Comparison of ENCODE assay signal across 9 mouse cellular contexts in genomic region chr13:56475363-56475762, GRCm38 (mm10). TPM values are rescaled to one million over a fixed set of nuclear protein-coding genes. Genes with fewer than 3 reads are reported as not detected.
A peak's percentile ranks its signal among the peaks of the same experiment; 100 is the strongest.
DNase-seq lines count a peak whose midpoint lies in the region; ATAC-seq and TF ChIP-seq lines count a peak whose summit lies in the region.
"Had no signal": no experiment of that assay in that cellular context is flagged by ENCODE, and none has a peak within 500 bp of the region (broad histone marks: within the 10 kb centered on the region; RNA-seq: fewer than 3 reads in every experiment).

No protein-coding gene starts in this region.

- H3K4me1 ChIP-seq in spleen, adult 2 months (ENCODE audit: control insufficient read depth, insufficient read depth, insufficient read length) = no peaks in the 10 kb centered on the region
- no peaks in the 10 kb centered on the region for H3K4me1 ChIP-seq in forebrain, embryonic 14.5 days (ENCODE audit: control insufficient read depth, insufficient read depth, low read length)
- H3K4me1 ChIP-seq in liver, postnatal 0 days (ENCODE audit: insufficient read depth) = peaks cover 2% of the 10 kb centered on the region; the same call in 1 of the 2 replicates
- peaks cover 10% of the 10 kb centered on the region for H3K4me1 ChIP-seq in neural tube, embryonic 15.5 days

- no peak overlapping the region for H3K9ac ChIP-seq in forebrain, embryonic 14.5 days (ENCODE audit: low read length)
- no peak overlapping the region for H3K9ac ChIP-seq in liver, postnatal 0 days (replicated peaks)
- no peak overlapping the region for H3K9ac ChIP-seq in neural tube, embryonic 15.5 days (replicated peaks)

- no peaks in the 10 kb centered on the region for H3K36me3 ChIP-seq in spleen, adult 2 months (ENCODE audit: control insufficient read depth, insufficient read depth, low read length)
- H3K36me3 ChIP-seq in forebrain, embryonic 14.5 days (ENCODE audit: control insufficient read depth, insufficient read depth, low read length) = no peaks in the 10 kb centered on the region
- no peaks in the 10 kb centered on the region for H3K36me3 ChIP-seq in liver, postnatal 0 days (replicated peaks; ENCODE audit: insufficient read depth, low read length)
- no peaks in the 10 kb centered on the region for H3K36me3 ChIP-seq in neural tube, embryonic 15.5 days

- H3K4me3 ChIP-seq in spleen, adult 2 months (ENCODE audit: extremely low read depth, insufficient read depth, insufficient read length) = no peak overlapping the region
- H3K4me3 ChIP-seq in forebrain, embryonic 14.5 days (ENCODE audit: low read depth, low read length) = no peak overlapping the region
- H3K4me3 ChIP-seq in liver, postnatal 0 days (ENCODE audit: low read depth, low read length) = no peak overlapping the region
- no peak overlapping the region for H3K4me3 ChIP-seq in neural tube, embryonic 15.5 days (replicated peaks)

- ATAC-seq in forebrain, embryonic 14.5 days = 0 out of 2 replicates have a peak, but pooled peaks have one; percentile 46
- peak; percentile 43 for ATAC-seq in liver, postnatal 0 days
- ATAC-seq in neural tube, embryonic 15.5 days (ENCODE audit: low FRiP score) = peak; percentile 57

- DNase-seq in spleen, adult 2 months (ENCODE audit: low read depth in 1 of 2, low spot score in 2 of 2) = peak in 1 of 2 experiments; percentile 36
- DNase-seq in spleen, adult 12 weeks (ENCODE audit: low spot score) = no peak
- peak; percentile 45 to 54 for DNase-seq in adrenal gland, postnatal 36 days
- peak; percentile 81 for DNase-seq in forebrain, embryonic 14.5 days (ENCODE audit: low spot score)
- DNase-seq in kidney, adult 11 months = peak; percentile 51
- no peak for DNase-seq in liver, postnatal 0 days
- DNase-seq in ovary, postnatal 36 days (ENCODE audit: low spot score) = no peak

- no peak overlapping the region for H3K27ac ChIP-seq in spleen, adult 2 months (ENCODE audit: insufficient read depth, low read length)
- no peak overlapping the region for H3K27ac ChIP-seq in forebrain, embryonic 14.5 days (ENCODE audit: low read depth, low read length)
- H3K27ac ChIP-seq in liver, postnatal 0 days (ENCODE audit: low read depth) = no peak overlapping the region
- H3K27ac ChIP-seq in neural tube, embryonic 15.5 days (replicated peaks) = no peak overlapping the region

- no peak for TF ChIP-seq POLR2A in spleen, adult 2 months (IDR thresholded peaks at IDR 0.05; ENCODE audit: low read depth, low read length)

- TF ChIP-seq EP300 in liver, postnatal 0 days (IDR thresholded peaks at IDR 0.05; ENCODE audit: low read depth) = no peak

- H3K27me3 ChIP-seq in spleen, adult 2 months (ENCODE audit: control insufficient read depth, insufficient read depth, low read length) = no peaks in the 10 kb centered on the region
- H3K27me3 ChIP-seq in forebrain, embryonic 14.5 days (replicated peaks; ENCODE audit: control insufficient read depth, insufficient read depth, low read length) = no peaks in the 10 kb centered on the region
- no peaks in the 10 kb centered on the region for H3K27me3 ChIP-seq in liver, postnatal 0 days (ENCODE audit: insufficient read depth, low read length)
- H3K27me3 ChIP-seq in neural tube, embryonic 15.5 days (replicated peaks) = no peaks in the 10 kb centered on the region

- 26% methylated on average over 4 of the region's 4 CpGs for WGBS in spleen, adult 2 months
- 29% methylated on average over 4 of the region's 4 CpGs for WGBS in forebrain, embryonic 14.5 days
- WGBS in liver, postnatal 0 days (ENCODE audit: insufficient replicate concordance) = 26% methylated on average over 4 of the region's 4 CpGs
- 36% methylated on average over 4 of the region's 4 CpGs for WGBS in neural tube, embryonic 15.5 days

- no peaks in the 10 kb centered on the region for H3K9me3 ChIP-seq in forebrain, embryonic 14.5 days (replicated peaks; ENCODE audit: control insufficient read depth, low read length)
- H3K9me3 ChIP-seq in liver, postnatal 0 days (ENCODE audit: low read length) = no peaks in the 10 kb centered on the region
- H3K9me3 ChIP-seq in neural tube, embryonic 15.5 days (replicated peaks) = no peaks in the 10 kb centered on the region

- no peak overlapping the region for H3K4me2 ChIP-seq in forebrain, embryonic 14.5 days (ENCODE audit: low read length)
- H3K4me2 ChIP-seq in liver, postnatal 0 days (ENCODE audit: low read depth, low read length) = no peak overlapping the region
- H3K4me2 ChIP-seq in neural tube, embryonic 15.5 days = no peak overlapping the region

- TF ChIP-seq CTCF in spleen, adult 2 months (IDR thresholded peaks at IDR 0.05; ENCODE audit: extremely low read depth, insufficient read depth, insufficient read length, insufficient replicate concordance) = peak; percentile 64; the same call in 1 of the 2 replicates
- TF ChIP-seq CTCF in liver, postnatal 0 days (IDR thresholded peaks at IDR 0.05; ENCODE audit: low read depth) = peak; percentile 84

RNA-seq across cellular contexts. Expression of gene Il9, which starts 6.7 kb away (rescaled TPM):
- polyA plus RNA-seq in spleen, adult 2 months (2012; rRNA removed) = not detected in 2 replicates
- not detected for total RNA-seq in adrenal gland, postnatal 36 days (2021)
- not detected in 2 replicates for polyA plus RNA-seq in forebrain, embryonic 14.5 days (2014; fragmentation: Nextera tagmentation; extraction: Ambion mirVana)
- polyA plus RNA-seq in liver, postnatal 0 days (2015; fragmentation: Nextera tagmentation; extraction: Ambion mirVana) = not detected in 2 replicates
- polyA plus RNA-seq in neural tube, embryonic 15.5 days (2015; fragmentation: Nextera tagmentation; extraction: Ambion mirVana) = not detected in 2 replicates
- polyA plus RNA-seq: heart, embryonic 14.5 days had no signal

RNA-seq across cellular contexts. Expression of gene Slc25a48, which starts 37.2 kb away (rescaled TPM):
- 0.02 TPM in 2 replicates for polyA plus RNA-seq in spleen, adult 2 months (2012; rRNA removed)
- total RNA-seq in adrenal gland, postnatal 36 days (2021) = 1 to 10 TPM; 2.3 to 2.8 TPM
- 0.06 TPM in 2 replicates for polyA plus RNA-seq in forebrain, embryonic 14.5 days (2014; fragmentation: Nextera tagmentation; extraction: Ambion mirVana)
- 1.5 and 1.6 TPM in 2 replicates for polyA plus RNA-seq in liver, postnatal 0 days (2015; fragmentation: Nextera tagmentation; extraction: Ambion mirVana)
- polyA plus RNA-seq in neural tube, embryonic 15.5 days (2015; fragmentation: Nextera tagmentation; extraction: Ambion mirVana) = 0.05 and 0.06 TPM in 2 replicates
- polyA plus RNA-seq: heart, embryonic 14.5 days had no signal

RNA-seq across cellular contexts. Expression of gene Fbxl21, which starts 46.9 kb away (rescaled TPM):
- 0.26 and 0.41 TPM in 2 replicates for polyA plus RNA-seq in spleen, adult 2 months (2012; rRNA removed)
- total RNA-seq in adrenal gland, postnatal 36 days (2021) = 1 to 10 TPM; 2.0 to 5.5 TPM
- 2.9 and 3.5 TPM in 2 replicates for polyA plus RNA-seq in forebrain, embryonic 14.5 days (2014; fragmentation: Nextera tagmentation; extraction: Ambion mirVana)
- 1.2 and 1.5 TPM in 2 replicates for polyA plus RNA-seq in liver, postnatal 0 days (2015; fragmentation: Nextera tagmentation; extraction: Ambion mirVana)
- 3.0 and 4.4 TPM in 2 replicates for polyA plus RNA-seq in neural tube, embryonic 15.5 days (2015; fragmentation: Nextera tagmentation; extraction: Ambion mirVana)

RNA-seq across cellular contexts. Expression of gene Gm3045, which starts 49.0 kb away (rescaled TPM):
- not detected in 2 replicates for polyA plus RNA-seq in spleen, adult 2 months (2012; rRNA removed)
- not detected for total RNA-seq in adrenal gland, postnatal 36 days (2021)
- not detected in 2 replicates for polyA plus RNA-seq in forebrain, embryonic 14.5 days (2014; fragmentation: Nextera tagmentation; extraction: Ambion mirVana)
- not detected in 2 replicates for polyA plus RNA-seq in liver, postnatal 0 days (2015; fragmentation: Nextera tagmentation; extraction: Ambion mirVana)
- not detected in 2 replicates for polyA plus RNA-seq in neural tube, embryonic 15.5 days (2015; fragmentation: Nextera tagmentation; extraction: Ambion mirVana)
- polyA plus RNA-seq: heart, embryonic 14.5 days had no signal

Comparison
In these comparisons a context has a peak if more than half of its experiments do, and no peak if none do; other contexts are left out.
1. DNase-seq: peak in adrenal gland, postnatal 36 days (2 of 2), forebrain, embryonic 14.5 days (single experiment) and kidney, adult 11 months (single experiment); none in spleen, adult 12 weeks (single experiment), liver, postnatal 0 days (single experiment) and ovary, postnatal 36 days (single experiment).
2. Peak in every context shown above with its lines, with median percentiles within 50 percentile points of each other: ATAC-seq.